Mouse (Mus musculus) cerebellum, postnatal 10 days (tissue): ENCODE data around the gene Hist2h3c1.

ENCODE experiments used
- DNase-seq, 2 experiments: peaks; one replicate each; pipeline ENCODE4 v3.0.0; 2021; ENCODE audit warnings: mixed read lengths in 2 of 2

Gene Hist2h3c1

GRCm38 (mm10) chr3:96260220-96260619, 13.7 kb downstream of the Hist2h3c1 start:
- DNase-seq = no peak

GRCm38 (mm10) chr3:96261623-96262022, 15.1 kb downstream of the Hist2h3c1 start:
- DNase-seq = peak in 1 of 2 experiments; percentile 49

- peak; percentile 92 to 93 for DNase-seq
Observed at GRCm38 (mm10) chr3:96262216-96262875, 15.9 kb downstream of the Hist2h3c1 start.

- DNase-seq = peak; percentile 98
Observed at GRCm38 (mm10) chr3:96262979-96263550, 16.6 kb downstream of the Hist2h3c1 start, which contains the start of gene Hist2h4. Hist2h4 (minus strand) TSS chr3:96263311.

- DNase-seq = peak in 1 of 2 experiments; percentile 50
Observed at GRCm38 (mm10) chr3:96263558-96264403, 17.3 kb downstream of the Hist2h3c1 start.

- no peak for DNase-seq
Observed at GRCm38 (mm10) chr3:96264404-96264949, 18.0 kb downstream of the Hist2h3c1 start.

- DNase-seq = no peak
Observed at GRCm38 (mm10) chr3:96266132-96266710, 19.7 kb downstream of the Hist2h3c1 start.

GRCm38 (mm10) chr3:96267541-96267940, 21.1 kb downstream of the Hist2h3c1 start:
- no peak for DNase-seq

- DNase-seq = peak; percentile 86
Observed at GRCm38 (mm10) chr3:96268051-96268775, 21.7 kb downstream of the Hist2h3c1 start, which contains the start of gene Hist2h3b. Hist2h3b (plus strand) TSS chr3:96268654.

- DNase-seq = peak; percentile 22 to 63
Observed at GRCm38 (mm10) chr3:96268776-96269378, 22.4 kb downstream of the Hist2h3c1 start.

- peak; percentile 89 to 93 for DNase-seq
Observed at GRCm38 (mm10) chr3:96269511-96270474, 23.3 kb downstream of the Hist2h3c1 start, which contains the start of gene Hist2h2bb. Hist2h2bb (plus strand) TSS chr3:96269752.

- DNase-seq = no peak
Observed at GRCm38 (mm10) chr3:96273591-96274465, 27.3 kb downstream of the Hist2h3c1 start.

- DNase-seq = peak; percentile 63 to 64
Observed at GRCm38 (mm10) chr3:96277428-96277799, 30.9 kb downstream of the Hist2h3c1 start.

- peak; percentile 95 to 96 for DNase-seq
Observed at GRCm38 (mm10) chr3:96277800-96278624, 31.5 kb downstream of the Hist2h3c1 start.

GRCm38 (mm10) chr3:96280660-96281059, 34.2 kb downstream of the Hist2h3c1 start:
- no peak for DNase-seq

- DNase-seq = peak; percentile 46 to 47
Observed at GRCm38 (mm10) chr3:96284457-96284856, 38.0 kb downstream of the Hist2h3c1 start.

GRCm38 (mm10) chr3:96287334-96287733, 40.8 kb downstream of the Hist2h3c1 start:
- peak in 1 of 2 experiments; percentile 31 for DNase-seq

- DNase-seq = no peak
Observed at GRCm38 (mm10) chr3:96289201-96289600, 42.7 kb downstream of the Hist2h3c1 start.
